Mouse (Mus musculus) G1E (cell line): ENCODE results near the gene Specc1.
A peak's percentile ranks its signal among the peaks of the same experiment; 100 is the strongest.

Source experiments
- CTCF ChIP-seq: IDR thresholded peaks from 2 replicates; pipeline ENCODE4 v1.5.1; 2012; ENCODE audit warnings: low read depth, low read length, inconsistent platforms, mixed read lengths
- GATA1 ChIP-seq: IDR thresholded peaks from 2 replicates; pipeline ENCODE4 v1.6.1; 2012; ENCODE audit warnings: borderline replicate concordance, low read length, inconsistent platforms, mixed read lengths
- POLR2AphosphoS5 ChIP-seq: IDR thresholded peaks from 2 replicates; pipeline ENCODE4 v1.6.1; 2012; ENCODE audit warnings: low read depth, low read length, inconsistent platforms; ENCODE audit not compliant: insufficient replicate concordance
- TAL1 ChIP-seq: conservative IDR thresholded peaks from 2 replicates; pipeline ENCODE4 v1.6.1; 2012; ENCODE audit warnings: low read depth, low read length, inconsistent platforms, mixed read lengths

GRCm38 (mm10) chr11:62005911-62006260 lies 49.3 kb downstream of the Specc1 start:
- TF ChIP-seq CTCF (no peak), TAL1 (peak; percentile 43), POLR2AphosphoS5 (no peak), GATA1 (no peak)
